In the genomic region with DNA sequence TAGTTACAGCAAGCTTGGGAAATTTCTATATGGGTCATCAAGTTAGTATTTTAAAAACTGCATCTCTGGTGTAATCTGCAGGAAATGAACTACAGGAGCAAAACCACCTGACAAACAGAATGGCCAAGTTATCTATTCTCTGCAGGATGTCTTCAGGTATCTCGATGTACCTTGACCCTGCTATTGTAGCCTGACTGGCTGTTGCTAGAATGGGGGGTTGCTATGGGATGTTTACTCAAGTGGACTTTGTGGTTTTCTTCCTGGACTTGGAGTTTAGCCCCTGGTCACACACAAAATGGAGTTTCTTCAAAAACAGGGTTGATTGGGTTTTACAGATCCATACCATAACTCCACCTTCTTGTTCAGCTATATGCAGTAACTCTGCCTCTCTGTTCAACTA, we compare ENCODE assay signal across 18 mouse cellular contexts. TPM values are rescaled to one million over a fixed set of nuclear protein-coding genes. Genes with fewer than 3 reads are reported as not detected.
"Had no signal": no experiment of that assay in that cellular context is flagged by ENCODE, and none has a peak within 500 bp of the region (broad histone marks: within the 10 kb centered on the region; RNA-seq: fewer than 3 reads in every experiment).

No protein-coding gene starts in this region.

- DNase-seq: liver, postnatal 0 days; lung, adult 2 months; lung, postnatal 14 days; lung, postnatal 36 days; right cerebral cortex, postnatal 25 days; right cerebral cortex, postnatal 4 days; spleen, adult 18-20 months; thymus, adult 18-20 months; thymus, postnatal 14 days; thymus, postnatal 36 days had no signal

- H3K9ac ChIP-seq: liver, embryonic 15.5 days; liver, postnatal 0 days; lung, embryonic 15.5 days; midbrain, embryonic 13.5 days; midbrain, embryonic 15.5 days; neural tube, embryonic 12.5 days had no signal

- H3K4me1 ChIP-seq: liver, embryonic 15.5 days; lung, embryonic 15.5 days; megakaryocyte, embryonic 14.5 days; midbrain, embryonic 13.5 days; midbrain, embryonic 15.5 days; neural tube, embryonic 12.5 days had no signal

- H3K27ac ChIP-seq: liver, embryonic 15.5 days; lung, embryonic 15.5 days; macrophage; midbrain, embryonic 13.5 days; midbrain, embryonic 15.5 days; neural tube, embryonic 12.5 days had no signal

- H3K4me3 ChIP-seq: liver, embryonic 15.5 days; lung, embryonic 15.5 days; megakaryocyte, embryonic 14.5 days; midbrain, embryonic 13.5 days; midbrain, embryonic 15.5 days; neural tube, embryonic 12.5 days had no signal

- H3K27me3 ChIP-seq: liver, embryonic 15.5 days; lung, embryonic 15.5 days; midbrain, embryonic 13.5 days; midbrain, embryonic 15.5 days; neural tube, embryonic 12.5 days had no signal

- H3K9me3 ChIP-seq: liver, embryonic 15.5 days; lung, embryonic 15.5 days; midbrain, embryonic 15.5 days; neural tube, embryonic 12.5 days had no signal

- H3K36me3 ChIP-seq: liver, embryonic 15.5 days; lung, embryonic 15.5 days; midbrain, embryonic 13.5 days; midbrain, embryonic 15.5 days; neural tube, embryonic 12.5 days had no signal

RNA-seq across cellular contexts. Expression of gene Igf2bp2, which starts 40.4 kb away (rescaled TPM):
- total RNA-seq: monocyte, adult 5-6 weeks had no signal
